Mouse (Mus musculus) kidney, postnatal 10 days (tissue): ENCODE data around the gene Phf5a.
A peak's percentile ranks its signal among the peaks of the same experiment; 100 is the strongest.

Source experiments
- DNase-seq: peaks from one replicate; pipeline ENCODE4 v3.0.0; 2021; ENCODE audit warnings: mixed read lengths

Phf5a gene

DNA sequence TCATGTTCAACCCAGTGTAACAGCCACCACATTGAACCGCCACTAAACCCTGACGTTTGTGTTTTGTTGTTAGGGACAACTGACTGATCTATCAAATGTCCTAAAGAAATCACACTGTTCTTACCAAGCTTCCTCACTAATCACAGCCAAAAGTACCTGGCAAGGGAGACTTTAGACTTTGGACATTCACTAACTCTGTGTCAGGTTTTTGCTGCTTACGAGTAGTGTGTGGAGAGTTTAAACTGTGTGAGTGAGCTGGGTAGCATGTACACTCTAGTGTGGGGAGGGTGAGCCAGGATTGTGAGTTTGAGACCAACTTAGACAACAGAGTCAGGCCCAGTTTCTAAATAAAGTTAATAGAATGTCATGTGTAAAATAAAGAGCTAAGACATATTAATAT, 10.6 kb upstream of the Phf5a start:
- no peak for DNase-seq

DNA sequence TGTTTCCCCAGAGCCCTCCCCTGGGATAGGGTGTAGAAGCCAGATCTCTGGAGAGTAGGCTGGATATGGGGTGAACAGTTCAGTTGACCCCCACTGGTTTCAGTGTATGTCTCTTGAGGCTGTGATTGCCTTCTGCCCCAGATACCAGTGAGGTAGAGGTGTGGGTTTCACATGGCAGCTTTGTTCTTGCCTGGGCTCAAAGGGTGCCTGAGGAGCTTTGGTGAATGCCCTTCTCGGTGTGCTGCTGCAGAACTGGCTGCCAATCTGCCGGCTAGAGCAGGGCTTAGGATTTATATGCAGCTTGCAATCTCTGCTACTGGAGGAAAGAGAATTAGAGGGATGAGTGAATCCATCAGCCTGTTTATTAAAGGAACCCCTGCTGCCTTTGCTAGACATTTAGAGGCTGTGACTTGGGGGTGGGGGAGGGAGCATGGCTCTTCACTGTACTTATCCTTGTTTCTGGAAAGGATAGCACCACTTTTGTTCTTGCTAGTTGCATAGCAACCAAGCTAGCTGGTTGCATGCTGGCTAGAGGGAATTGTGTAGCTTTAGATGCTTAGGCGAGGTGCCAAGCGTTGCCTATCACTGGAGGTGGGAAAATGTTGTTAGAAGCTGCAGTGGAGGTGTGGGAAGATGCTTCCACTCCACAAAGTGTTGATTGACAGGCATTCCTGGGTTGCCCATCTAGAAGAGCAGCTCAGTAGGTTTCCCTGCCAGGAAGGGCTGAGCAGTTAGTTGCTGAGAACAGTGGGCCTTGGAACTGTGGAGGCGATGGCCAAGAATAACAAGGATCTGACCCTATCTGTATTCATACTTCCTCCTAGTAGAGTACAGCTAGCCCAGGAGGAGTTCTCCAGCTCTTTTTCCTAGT, 8.1 kb upstream of the Phf5a start:
- no peak for DNase-seq

DNA sequence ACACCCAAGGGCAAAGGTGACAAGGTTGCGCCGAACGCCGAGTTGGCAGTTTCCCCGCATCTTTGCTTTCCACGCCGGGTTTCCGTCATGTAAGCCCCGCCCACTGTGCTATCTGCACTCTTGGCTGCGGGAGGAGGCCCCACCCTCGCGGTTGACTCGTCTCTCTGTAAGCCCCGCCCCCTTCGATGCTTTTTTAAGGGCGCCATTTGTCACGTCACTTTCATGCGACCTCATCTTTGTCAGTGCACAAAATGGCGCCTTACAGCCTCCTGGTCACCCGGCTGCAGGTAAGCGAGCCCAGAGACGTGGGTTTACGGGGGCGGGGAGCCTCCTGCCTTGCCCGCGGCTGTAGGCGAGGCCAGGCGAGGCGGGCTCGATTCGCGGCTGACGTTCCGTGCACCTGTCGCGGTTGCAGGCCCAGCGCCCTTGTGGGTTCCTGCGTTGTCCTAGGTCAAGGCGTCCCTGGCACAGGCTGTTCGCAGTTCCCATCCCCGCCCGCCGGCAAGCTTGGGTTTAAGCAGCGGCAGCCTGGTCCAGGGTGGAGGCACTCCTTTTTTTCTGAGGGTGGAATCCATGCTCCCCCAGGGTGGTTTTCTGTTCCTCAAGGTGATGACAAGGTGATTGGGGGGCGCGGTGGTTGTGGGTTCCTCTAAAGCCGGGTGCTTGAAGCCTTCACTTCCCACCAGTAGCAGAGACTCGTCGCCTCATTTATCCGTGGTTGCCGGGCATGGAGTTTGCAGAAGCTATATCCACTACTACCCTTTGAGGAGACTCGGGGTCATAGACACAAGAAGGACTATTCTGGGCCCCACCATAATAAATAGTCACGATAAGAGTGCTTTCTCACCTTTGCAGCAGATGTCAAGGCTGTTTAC, 788 bp upstream of the Phf5a start, which contains the start of gene Aco2:
TSS of gene Aco2 (plus strand) at position 48 of the 875 bp plus-strand sequence.
- peak; percentile 100 for DNase-seq

DNA sequence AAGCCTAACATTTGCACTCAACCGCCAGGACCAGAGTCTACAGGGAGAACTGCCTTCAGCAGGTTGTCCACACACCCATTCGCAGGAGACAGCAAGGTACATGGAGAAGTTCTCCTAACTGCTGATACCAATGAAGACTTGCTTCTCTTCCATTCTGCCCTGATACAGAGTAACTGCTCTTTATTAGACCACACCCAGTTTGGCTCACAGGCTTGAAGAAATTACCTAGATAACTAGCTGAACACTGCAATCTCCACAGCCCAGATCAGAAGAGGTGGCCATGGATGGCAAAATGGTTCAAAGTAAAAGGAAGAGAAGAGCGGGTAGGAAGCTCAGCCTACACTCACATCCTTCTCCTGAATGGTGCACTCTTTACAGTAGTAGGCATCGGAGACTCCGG, 1.7 kb downstream of the Phf5a start:
- DNase-seq = no peak

DNA sequence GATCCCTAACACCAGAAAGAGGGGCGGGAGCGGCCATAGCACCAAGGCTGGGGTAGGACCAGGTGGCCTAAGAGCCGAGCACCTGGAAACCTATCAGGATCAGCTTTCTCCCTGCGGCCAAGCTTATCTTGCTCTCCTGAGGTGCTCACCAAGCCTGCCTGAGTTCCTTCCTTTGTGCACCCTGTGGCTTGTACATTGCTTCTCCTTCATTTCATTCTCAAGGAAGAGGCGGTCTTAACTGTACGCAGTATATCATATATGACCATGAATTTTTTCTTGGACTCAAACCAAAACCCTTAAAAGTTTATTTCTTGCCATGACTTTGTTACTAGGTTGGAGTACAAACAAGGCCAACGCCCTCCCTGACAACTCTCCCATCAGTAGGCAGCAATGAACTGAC, 7.5 kb downstream of the Phf5a start:
- no peak for DNase-seq

DNA sequence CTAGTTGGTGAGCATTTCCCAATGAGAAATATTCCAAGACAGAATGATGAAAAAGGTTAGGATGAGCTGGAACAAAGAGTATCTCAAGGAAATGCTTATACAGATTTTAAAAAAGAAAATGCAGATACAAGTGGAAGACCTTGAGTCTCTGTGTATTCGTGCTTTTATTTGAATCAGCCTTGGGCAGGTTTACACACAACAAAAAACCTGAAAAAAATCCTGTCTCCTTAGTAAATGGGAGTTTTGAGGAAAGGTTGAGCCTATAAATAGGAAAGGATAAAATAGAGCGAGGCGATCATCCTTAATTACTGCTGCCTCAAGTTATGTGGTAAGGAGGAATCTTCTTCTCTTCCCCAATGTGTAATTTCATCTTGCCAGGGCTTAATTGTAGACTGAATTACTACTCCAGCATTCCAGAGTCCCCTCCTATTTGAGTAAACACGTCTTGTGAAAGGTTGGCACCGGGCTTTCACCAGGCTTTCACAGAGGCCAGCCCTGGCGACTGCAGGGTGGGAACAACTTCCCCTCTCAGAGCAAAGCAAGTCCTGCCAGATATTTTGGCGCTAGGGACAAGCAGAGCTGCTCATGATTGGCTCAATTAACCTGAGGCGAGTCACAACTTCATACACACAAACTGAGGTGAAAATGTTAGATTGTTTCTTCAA, 11.1 kb downstream of the Phf5a start:
- peak; percentile 42 for DNase-seq

DNA sequence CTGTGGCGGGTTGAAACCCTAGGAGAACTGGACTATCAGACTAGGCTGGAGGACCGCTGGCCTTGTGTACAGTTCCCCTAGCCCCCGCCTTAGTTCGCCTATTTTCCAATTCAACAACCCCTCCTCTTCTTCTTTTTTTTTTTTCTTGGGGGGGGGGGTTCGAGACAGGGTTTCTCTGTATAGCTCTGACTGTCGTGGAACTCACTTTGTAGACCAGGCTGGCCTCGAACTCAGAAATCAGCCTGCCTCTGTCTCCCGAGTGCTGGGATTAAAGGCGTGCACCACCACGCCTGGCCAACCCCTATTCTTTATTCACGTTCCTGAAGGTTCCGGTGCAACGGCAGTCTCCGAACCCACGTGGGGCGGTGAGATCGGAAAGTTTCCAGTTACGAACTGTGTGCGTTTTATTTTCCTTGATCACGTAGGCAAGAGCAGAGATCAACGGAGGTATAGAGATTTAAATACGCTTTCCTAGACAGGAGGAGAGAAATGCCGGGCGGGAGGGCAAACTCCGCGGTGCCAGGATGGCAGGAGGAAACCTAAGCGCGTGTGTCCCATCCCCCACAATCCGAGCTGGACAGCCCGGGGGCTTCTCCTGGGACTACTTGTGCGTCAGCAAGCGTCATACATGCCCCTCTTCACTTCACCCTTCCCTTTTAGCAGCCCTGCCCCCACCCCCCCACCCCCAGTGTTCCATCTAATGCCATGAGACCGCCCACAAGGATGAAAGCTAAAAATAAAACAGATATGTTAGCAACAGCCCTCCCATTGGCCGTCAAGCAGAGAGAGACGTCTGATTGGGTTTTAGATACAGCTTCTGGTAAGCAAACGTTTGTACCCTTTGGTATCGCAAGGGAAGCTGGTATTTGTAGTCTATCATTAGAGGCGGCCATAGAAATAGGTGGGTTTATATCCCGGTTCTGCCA, 12.1 kb downstream of the Phf5a start:
- DNase-seq = peak; percentile 91

DNA sequence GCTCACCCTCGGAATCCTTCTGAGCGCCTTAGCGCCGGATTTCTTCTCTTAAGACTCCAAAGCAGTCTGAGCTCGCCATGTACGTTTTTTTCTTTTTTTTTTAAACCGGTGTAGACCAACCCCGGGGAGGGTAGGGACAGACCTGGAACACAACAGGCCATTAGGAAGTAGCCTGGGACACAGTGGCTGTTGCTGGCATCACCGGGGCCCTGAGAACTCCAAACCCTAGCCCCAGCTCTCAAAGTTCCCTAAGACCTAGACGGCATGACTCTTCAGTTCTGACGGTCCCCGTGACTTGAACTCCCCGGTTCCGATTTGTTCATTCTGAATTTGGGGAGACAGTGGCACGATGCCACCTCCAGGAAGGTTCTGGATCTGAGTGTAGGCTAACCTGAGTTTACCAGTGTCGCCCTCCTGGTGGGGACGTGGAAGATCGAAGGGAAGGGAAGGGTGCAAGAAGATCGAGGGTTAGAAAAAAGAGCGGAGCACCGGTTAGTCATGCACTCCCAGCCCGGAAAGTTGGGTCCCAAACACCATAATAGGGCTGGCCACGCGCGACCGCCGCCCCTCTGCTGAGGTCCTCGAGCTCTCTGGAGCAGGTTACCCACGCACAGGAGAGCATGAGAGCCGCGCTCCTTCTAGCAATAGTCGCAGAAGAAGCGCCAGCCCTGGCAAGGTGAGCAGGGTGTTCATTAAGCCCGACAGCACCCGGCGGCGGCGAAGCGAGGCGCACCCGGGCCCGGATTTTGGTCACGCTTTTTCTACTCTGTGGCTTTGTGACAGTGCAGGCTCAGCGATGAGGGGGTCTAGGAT, 13.0 kb downstream of the Phf5a start, which contains the start of gene Tob2:
TSS of gene Tob2 (minus strand) at position 280 of the 813 bp plus-strand sequence.
- peak; percentile 77 for DNase-seq

DNA sequence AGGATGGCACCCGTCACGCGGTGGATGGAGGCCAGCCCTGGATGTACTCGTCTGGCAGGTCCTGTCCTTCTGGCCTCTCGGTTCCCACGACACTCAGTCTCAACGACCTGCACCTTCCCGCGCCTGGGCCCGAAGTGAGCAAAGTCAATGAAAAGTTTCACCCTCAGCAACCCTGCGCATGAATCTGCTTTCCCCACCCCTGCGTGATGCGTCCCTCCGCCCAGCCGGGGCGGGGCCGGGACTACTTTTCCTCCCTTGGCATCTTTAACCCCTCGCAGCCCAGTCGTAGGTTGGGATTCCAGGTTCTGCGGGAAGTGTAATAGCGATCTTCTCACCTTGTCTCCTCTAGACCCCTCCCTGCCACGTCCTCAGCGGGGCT, 13.6 kb downstream of the Phf5a start:
- peak; percentile 95 for DNase-seq

DNA sequence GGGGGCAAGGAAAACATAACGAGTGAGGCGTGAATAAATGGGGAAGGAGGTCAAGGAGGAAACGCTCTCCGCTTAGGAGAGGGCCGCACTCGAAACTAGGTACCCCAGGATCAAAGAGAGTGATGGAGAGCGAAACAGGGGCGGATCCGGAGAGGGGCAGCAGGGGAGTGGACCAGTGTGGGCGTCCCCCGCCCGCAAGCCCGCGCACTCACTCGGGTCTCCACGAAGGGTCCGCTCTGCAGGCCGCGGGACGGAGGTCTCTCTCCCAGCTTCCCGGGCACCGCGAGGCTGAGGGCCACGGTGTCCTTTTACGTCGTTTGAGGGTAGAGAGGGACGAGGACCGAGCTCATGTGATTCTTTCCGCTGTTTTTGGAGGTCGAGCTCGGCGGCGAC, 14.0 kb downstream of the Phf5a start:
- DNase-seq = peak; percentile 73

DNA sequence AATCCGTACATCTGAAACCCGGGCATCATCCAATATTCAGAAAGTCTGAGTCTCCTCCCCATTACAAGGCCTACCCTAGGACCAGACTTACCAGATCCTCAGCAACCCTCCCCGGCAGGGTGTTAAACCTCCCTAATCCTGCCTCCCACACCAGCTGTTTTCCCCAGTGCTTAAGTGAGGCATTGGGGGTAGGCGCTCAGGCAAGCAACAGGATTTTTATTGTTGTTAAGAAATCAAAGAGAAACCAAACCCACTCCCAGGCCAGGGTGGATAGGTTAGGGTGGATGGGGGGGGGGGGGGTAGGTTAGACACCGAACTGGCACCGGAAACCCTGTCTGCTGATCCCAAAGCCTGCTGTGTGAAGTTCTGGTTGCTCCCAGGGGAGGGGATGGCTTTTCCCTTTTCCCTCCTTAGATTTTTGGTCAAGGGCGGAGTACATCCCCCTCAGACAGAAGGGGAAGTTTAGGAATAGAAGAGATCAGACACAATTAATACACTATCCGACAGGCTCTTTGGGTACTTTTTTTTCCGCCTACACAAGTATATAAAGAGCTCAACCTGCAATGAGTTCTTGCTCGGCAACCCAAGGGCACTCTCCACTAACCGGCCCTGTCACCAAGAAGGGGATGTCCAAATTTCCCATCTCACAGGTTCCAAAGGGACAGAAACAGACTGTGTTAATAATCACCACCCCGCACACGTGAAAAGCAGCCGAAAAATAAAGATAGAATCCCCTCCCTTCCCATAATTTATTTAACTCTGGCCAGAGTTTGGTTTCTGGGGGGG, 14.6 kb downstream of the Phf5a start:
- DNase-seq = no peak

DNA sequence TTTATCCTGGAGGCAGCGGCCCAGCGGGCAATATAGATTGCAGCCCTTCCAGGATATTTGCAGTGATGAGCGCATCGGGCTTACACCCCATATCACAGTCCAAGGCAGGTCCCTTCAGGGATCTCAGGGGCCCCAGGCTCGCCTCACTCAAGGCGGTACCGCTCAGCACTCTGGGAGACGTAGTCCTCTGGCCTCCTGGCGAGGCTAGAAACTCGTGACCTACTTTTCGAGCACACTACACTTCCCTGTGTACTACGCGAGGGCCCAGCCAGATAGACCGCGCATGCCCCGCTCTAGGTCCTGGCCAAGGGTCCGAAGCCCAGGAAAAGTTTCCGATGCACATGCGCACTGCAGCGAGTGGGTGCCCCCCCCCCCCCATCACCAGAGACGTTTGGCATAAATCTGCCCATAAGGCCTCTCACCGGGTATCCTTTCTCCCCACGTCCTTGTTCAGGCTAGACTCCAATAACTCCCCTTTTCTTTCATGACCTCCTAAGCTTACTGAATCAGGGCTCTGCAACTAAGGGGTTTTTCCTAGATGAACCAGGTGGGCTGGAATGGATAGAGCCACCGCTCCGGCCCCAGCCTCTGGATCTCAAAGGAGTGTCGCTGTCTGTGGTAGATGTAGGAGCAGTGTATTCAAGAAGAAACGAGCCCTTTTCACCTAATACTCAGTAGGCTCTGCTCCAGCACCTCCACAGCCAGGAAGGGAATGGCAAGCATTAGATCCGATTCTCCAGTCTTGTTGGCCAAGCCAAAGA, 15.5 kb downstream of the Phf5a start:
- DNase-seq = peak; percentile 92

DNA sequence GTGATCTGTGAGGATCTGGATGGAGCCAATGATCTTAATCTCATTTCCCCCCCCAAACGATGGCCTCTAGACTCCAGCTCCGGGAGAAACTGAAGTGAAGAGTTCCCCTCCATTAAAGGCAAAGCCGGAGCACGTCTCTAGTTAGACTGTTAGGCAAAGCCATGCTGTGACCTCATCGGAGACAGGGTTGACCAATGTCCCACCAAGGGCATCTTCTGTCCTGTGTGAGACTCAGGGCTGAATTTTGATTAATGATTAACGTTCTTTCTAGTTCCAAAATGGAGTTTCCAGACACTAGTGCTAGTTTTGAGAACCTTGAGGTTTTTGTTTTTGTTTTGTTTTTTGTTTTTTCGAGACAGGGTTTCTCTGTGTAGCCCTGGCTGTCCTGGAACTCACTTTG, 18.6 kb downstream of the Phf5a start:
- DNase-seq = no peak

DNA sequence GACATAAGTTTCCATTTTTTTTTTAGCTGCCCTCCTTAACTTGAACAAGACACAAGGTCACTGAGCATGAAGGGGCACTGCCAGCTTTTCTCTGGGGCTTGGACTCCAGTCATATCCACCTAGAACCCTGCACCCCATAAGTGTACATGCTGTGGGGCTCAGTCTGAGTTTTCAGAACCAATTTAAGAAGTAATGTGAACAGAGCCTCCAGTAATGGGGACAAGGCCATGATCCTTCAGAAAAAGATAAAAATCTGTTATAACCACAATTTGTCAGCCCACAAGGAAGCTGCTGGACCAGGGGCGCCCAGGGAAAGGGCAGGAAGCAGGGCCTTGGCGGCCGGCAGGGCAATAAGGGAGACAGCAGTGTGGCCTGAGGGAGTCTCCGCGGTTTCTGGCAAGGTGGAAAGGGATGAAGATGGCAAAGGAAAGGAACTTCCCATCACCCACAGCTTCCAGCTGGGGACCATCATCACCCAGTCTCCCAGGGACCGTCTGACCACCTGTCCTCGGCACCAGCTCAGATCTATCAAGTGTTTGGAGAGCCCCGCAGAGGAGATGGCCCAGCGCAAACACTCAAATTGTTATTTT, 19.2 kb downstream of the Phf5a start:
- no peak for DNase-seq

DNA sequence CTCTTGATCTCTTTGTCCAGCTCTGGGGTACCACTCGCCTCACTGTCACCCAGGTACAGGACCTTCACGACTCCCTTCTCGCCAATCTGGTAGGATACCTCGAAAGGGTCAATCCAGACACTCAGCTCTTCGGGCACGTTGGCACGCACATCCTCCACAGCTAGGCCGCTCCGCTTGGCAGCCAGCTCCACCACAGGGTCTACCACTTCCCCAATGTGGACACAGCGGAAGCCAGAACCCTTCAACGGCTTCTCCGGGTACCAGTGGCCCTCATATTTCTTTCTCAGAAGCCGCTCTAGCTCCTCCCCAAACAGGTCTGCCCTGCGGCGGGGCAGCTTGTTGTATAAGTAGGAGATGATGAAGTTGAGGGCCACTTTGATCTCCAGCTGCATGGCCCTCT, 20.3 kb downstream of the Phf5a start:
- no peak for DNase-seq

DNA sequence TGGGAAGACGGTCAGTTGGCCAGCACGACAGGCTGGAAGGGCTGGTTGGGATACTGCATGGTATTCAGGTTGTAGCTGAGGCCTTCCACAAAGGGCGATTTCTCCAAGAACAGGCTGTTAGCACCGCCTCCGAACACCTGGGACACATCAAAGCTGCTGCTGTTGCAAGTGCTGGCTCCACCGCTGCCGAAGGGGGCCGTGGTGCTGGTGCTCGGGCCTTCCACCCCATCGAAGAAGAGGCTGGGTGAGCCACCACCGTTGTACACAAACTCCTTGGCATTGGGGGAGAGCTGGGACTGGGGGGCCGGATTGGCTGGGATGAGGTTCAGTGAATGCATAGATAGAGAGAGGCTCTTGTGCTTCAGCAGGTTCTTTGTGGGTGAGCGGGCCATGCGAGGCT, 21.0 kb downstream of the Phf5a start:
- DNase-seq = no peak

DNA sequence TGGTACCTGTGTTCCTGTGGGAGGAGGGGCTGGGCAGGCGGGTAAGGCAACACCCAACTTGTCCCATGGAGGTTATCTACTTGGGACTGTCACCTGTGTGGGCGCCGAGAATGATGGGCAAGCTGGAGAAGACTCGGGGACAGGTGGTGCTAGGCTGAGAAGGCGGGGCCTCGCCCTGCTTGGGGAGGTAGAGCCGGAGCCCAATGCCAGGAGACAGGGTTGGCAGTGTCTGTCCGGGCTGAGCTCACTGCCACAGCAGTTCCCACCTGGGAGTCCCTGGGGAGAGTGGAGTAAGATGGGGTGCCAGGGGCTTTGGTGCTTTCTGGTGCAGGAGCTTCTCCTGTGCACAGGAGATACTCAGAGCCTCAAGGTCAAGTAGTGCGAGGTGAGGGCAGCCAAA, 22.6 kb downstream of the Phf5a start:
- DNase-seq = no peak

DNA sequence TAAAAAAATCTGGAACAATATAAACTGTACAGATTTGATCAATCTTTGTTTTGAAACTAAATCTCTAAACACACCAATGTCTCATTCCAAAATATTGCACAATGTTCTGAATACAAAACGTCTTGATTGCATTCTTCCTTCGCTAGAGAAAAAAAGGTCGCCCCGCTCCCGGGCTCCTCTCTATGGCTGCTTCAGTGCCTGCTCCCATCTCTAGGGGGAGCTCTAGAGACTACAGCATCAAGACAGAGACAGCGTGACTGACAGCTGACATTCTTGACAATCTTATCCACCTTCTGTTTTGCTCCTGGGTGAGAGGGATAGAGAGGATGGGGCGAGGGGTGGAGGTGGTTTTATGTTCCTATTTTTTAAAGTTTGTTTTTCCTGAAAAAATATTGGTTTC, 23.4 kb downstream of the Phf5a start:
- peak; percentile 73 for DNase-seq

DNA sequence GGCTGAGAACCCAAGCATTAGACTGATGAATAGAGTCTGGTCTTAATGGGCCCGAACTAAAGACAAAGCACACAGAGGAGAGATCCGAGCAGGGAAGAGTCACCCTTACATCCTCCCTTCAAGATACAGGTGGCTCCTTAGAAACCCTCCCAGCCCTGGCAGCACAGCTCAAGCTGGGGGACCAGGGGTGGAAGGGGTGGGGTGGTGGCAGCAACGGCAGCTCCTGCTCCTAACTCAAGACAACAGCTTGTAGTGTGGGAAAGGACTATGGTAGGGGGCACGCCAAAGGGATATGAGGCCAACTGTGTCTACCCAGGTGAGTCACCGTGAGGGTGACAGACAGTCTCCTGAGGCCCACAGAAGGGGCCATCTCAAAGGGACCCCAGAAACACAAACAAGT, 23.9 kb downstream of the Phf5a start:
- DNase-seq = no peak
